Mouse (Mus musculus): ENCODE data around the gene Akap13.

GRCm38 (mm10) chr7:75570218-75570617, 114.9 kb downstream of the Akap13 start:
- no peak for TF ChIP-seq CTCF (IDR thresholded peaks at IDR 0.05)
- TF ChIP-seq EP300 (IDR thresholded peaks at IDR 0.05), result no peak

Measured in lung, postnatal 0 days (tissue).